Mouse (Mus musculus) C2C12 (cell line): Measurements from ENCODE around the gene Tgds. TPM values are rescaled to one million over a fixed set of nuclear protein-coding genes. Genes with fewer than 3 reads are reported as not detected.
"Not testable (repeated sequence)": the region's sequence is repeated elsewhere in the genome, so short reads cannot be mapped to it uniquely, and the experiment has no call there.

Experiments used
- H3K27me3 ChIP-seq: one replicate; pipeline ENCODE4 v1.6.1; 2011; ENCODE audit not compliant: control insufficient read depth, insufficient read depth, insufficient read length
- H3K36me3 ChIP-seq: one replicate; pipeline ENCODE4 v1.6.1; 2011; ENCODE audit not compliant: control insufficient read depth, insufficient read depth
- H3K4me3 ChIP-seq: one replicate; pipeline ENCODE4 v1.5.1; 2011; ENCODE audit warnings: mild to moderate bottlenecking, control low read depth; ENCODE audit not compliant: poor library complexity, insufficient read depth, severe bottlenecking
- H3K79me2 ChIP-seq: one replicate; pipeline ENCODE4 v1.6.1; 2011; ENCODE audit not compliant: control insufficient read depth, insufficient read depth
- H3K79me3 ChIP-seq: one replicate; pipeline ENCODE4 v1.6.1; 2011; ENCODE audit warnings: low read depth, control low read depth
- H3ac ChIP-seq: one replicate; pipeline ENCODE3; 2011; ENCODE audit warnings: low read depth; ENCODE audit not compliant: control insufficient read depth, insufficient read length
- CEBPB ChIP-seq: IDR thresholded peaks from one replicate; pipeline ENCODE4 v1.6.1; 2011; ENCODE audit warnings: low read depth, mild to moderate bottlenecking, control low read depth, moderate library complexity
- CTCF ChIP-seq: IDR thresholded peaks from one replicate; pipeline ENCODE4 v1.5.1; 2011; ENCODE audit not compliant: control insufficient read depth, insufficient read depth, insufficient read length
- FOSL1 ChIP-seq: IDR thresholded peaks from one replicate; pipeline ENCODE4 v1.8.0; 2011; ENCODE audit warnings: mild to moderate bottlenecking, low read length; ENCODE audit not compliant: poor library complexity, insufficient read depth, severe bottlenecking
- MAX ChIP-seq: IDR thresholded peaks from one replicate; pipeline ENCODE4 v1.6.1; 2011; ENCODE audit warnings: mild to moderate bottlenecking, control low read depth
- MYOD1 ChIP-seq: IDR thresholded peaks from one replicate; pipeline ENCODE4 v1.6.1; 2011; ENCODE audit warnings: low read depth; ENCODE audit not compliant: control insufficient read depth, insufficient read length
- MYOG ChIP-seq: IDR thresholded peaks from one replicate; pipeline ENCODE4 v1.6.1; 2011; ENCODE audit not compliant: control insufficient read depth, insufficient read length; ENCODE audit errors: extremely low read depth
- USF1 ChIP-seq: IDR thresholded peaks from one replicate; pipeline ENCODE4 v1.6.1; 2011; ENCODE audit warnings: low read depth, mild to moderate bottlenecking, control low read depth, moderate library complexity
- polyA plus RNA-seq: library from polyadenylated mRNA; unstranded; fragments of >200 nt; fragmentation: generic; extraction: Trizol; gene quantifications from one replicate; pipeline ENCODE4 v1.2.1, GENCODE M21; 2012; ENCODE audit warnings: missing spikeins

Tgds gene
- polyA plus RNA-seq, 1 experiment: 13.7 TPM

DNA sequence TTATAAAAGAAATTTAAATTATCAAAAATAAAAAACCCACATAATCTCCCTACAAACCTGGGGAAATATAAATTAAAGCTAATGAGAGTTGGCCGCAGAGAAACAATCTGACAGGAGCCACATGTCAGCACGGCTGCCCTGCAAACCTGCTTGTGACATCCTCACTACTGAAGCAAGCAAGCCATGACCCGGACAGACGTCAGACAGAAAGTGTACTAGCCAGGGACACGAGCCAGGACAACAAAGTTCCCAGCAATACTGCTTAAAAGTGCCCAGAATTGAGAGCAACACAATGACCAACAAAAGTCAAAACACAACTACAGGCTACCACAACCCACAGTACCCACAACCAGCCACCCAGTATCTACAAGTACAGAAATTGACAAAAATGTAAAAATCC lies 6.3 kb downstream of the Tgds start:
- no peak for TF ChIP-seq FOSL1
- no peak for TF ChIP-seq CTCF
- no peak for TF ChIP-seq USF1
- no peak for TF ChIP-seq CEBPB
- no peak for TF ChIP-seq MYOG
- H3K4me3 ChIP-seq: no peak overlapping the region
- peaks cover 45% of the 10 kb centered on the region for H3K36me3 ChIP-seq
- H3K79me2 ChIP-seq: peaks cover 26% of the 10 kb centered on the region
- peaks cover 10% of the 10 kb centered on the region for H3K79me3 ChIP-seq
- no peak overlapping the region for H3ac ChIP-seq
- no peaks in the 10 kb centered on the region for H3K27me3 ChIP-seq

DNA sequence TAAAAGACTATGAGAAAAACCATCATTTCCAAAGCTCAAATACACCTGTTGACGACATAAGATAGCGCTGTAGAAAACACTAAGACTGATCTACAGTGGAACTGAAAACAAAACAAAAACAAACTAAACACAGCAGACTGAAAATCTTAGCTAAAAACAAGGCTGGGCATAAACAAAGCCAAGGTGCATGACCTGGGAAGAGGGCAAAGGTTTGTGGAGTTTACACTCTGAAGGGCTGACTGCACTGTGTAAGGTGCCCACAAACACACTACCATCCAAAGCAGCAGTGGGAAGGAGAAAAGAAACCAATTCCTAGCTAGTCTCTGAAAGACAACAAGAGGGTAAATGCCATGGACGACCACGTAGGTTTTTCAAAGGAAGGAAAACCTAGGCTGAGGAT lies 7.8 kb downstream of the Tgds start:
- Histone ChIP-seq H3K79me2 (peaks cover 14% of the 10 kb centered on the region), H3K27me3 (no peaks in the 10 kb centered on the region), H3K79me3 (peaks cover 8% of the 10 kb centered on the region), H3K4me3 (no peak overlapping the region), H3K36me3 (peaks cover 58% of the 10 kb centered on the region), H3ac (no peak overlapping the region)
- TF ChIP-seq CTCF (no peak), MYOG (no peak), CEBPB (no peak), MAX (no peak), FOSL1 (no peak)

- Histone ChIP-seq H3K27me3 (no peaks in the 10 kb centered on the region), H3K79me2 (peaks cover 14% of the 10 kb centered on the region), H3ac (no peak overlapping the region), H3K4me3 (no peak overlapping the region), H3K36me3 (peaks cover 63% of the 10 kb centered on the region), H3K79me3 (peaks cover 8% of the 10 kb centered on the region)
- no peak for TF ChIP-seq USF1
- TF ChIP-seq MYOG: no peak
- no peak for TF ChIP-seq CEBPB
- no peak for TF ChIP-seq FOSL1
- TF ChIP-seq MYOD1: no peak
- no peak for TF ChIP-seq CTCF
- no peak for TF ChIP-seq MAX
These were observed 8.4 kb downstream of the Tgds start for GRCm38 (mm10) chr14:118124129-118124528.

DNA sequence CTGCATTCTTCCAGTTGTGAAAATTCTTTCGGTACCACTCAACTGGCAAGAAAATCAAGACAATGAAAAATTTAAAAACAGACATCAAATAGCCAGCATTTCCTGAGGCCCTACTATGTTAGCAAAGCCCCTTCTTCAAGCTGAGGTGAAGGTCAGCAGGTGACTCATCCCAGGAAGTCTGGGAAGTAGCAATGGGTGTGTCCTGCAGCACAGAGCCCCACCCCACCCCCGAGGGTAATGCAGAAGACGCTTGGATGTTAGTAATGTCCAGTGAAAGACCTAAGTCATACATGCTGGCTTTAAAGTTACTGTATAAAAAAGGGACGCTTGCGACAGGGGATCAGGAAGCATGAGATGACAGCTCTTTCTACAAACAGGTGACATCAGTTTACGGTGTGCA lies 19.4 kb downstream of the Tgds start:
- Histone ChIP-seq H3K36me3 (peaks cover 58% of the 10 kb centered on the region), H3K79me3 (no peaks in the 10 kb centered on the region), H3K4me3 (no peak overlapping the region), H3ac (no peak overlapping the region), H3K79me2 (no peaks in the 10 kb centered on the region), H3K27me3 (no peaks in the 10 kb centered on the region)
- no peak for TF ChIP-seq CTCF
- TF ChIP-seq MAX: no peak
- no peak for TF ChIP-seq CEBPB
- TF ChIP-seq USF1: no peak
- TF ChIP-seq MYOG: no peak
- no peak for TF ChIP-seq MYOD1
- TF ChIP-seq FOSL1: no peak

DNA sequence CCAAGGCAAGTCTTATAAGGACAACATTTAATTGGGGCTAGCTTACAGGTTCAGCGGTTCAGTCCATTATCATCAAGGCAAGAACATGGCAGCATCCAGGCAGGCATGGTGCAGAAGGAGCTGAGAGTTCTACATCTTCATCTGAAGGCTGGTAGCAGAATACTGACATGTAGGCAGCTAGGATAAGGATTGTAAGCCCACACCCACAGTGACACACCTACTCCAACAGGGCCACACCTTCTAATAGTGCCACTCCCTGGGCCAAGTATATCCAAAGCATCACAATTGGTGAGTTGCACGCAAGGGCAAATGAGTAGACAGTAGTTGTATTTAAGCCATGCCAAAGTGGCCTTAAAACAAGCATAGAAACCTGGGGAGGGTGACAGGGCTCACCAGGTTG lies 25.1 kb downstream of the Tgds start:
- not testable (repeated sequence) for H3ac ChIP-seq, H3K27me3 ChIP-seq, H3K4me3 ChIP-seq, H3K36me3 ChIP-seq, H3K79me2 ChIP-seq, H3K79me3 ChIP-seq

DNA sequence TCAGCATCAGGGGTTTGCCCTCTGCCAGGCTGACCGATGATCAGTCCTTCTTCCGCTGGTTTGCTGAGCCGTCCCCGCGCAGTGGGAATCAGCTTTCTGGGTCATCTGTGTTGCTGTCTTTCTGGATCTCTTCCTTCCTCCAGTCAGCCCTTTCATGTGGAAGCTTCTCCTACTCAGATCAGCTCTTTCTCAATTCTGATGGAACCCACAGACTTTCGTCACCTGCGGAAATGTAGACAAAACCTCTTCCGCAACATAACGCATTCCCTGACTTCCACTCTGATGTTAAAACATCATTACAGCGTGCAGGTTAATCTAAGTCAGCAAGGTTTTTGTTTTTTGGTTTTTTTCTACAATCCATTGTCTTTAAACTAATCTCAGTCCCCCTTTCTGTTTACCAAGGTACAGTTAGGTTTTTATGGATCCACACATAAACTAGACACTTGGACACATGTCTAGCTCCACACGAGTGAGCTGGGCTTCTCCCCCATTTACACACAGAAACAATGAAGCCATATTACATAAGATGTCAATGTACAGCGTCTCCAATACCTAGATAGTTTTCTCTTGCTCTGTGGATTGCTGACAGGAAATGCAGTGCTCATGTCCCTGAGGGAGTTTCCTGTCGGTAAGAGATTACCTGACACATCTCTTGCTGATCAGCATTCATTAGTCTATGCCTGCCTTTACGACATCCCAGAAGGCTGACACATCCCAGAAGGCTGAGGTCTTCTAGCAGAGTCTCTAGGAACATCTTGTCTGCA lies 31.1 kb downstream of the Tgds start:
- H3K4me3 ChIP-seq: no peak overlapping the region
- no peaks in the 10 kb centered on the region for H3K79me3 ChIP-seq
- no peaks in the 10 kb centered on the region for H3K36me3 ChIP-seq
- H3K79me2 ChIP-seq: no peaks in the 10 kb centered on the region
- peaks cover 5% of the 10 kb centered on the region for H3K27me3 ChIP-seq
- TF ChIP-seq CTCF (no peak), FOSL1 (no peak), MYOD1 (no peak), CEBPB (no peak), MAX (no peak), USF1 (no peak), MYOG (no peak)
- no peak overlapping the region for H3ac ChIP-seq
